Mouse (Mus musculus) lung, adult 2 months (tissue): ENCODE measurements around the gene Gm37419. TPM values are rescaled to one million over a fixed set of nuclear protein-coding genes. Genes with fewer than 3 reads are reported as not detected.

Experiments used
- DNase-seq: peaks from one replicate; pipeline ENCODE4 v3.0.0; 2022
- H3K4me1 ChIP-seq: fragments of 200-500 bp; 2 replicates; pipeline ENCODE4 v1.6.1; 2011; ENCODE audit warnings: low read length; ENCODE audit not compliant: control insufficient read depth, insufficient read depth
- H3K4me3 ChIP-seq: fragments of 200-500 bp; replicated peaks from 2 replicates; pipeline ENCODE3; 2011; ENCODE audit warnings: low read depth, mild to moderate bottlenecking, control low read depth, low read length; ENCODE audit errors: extremely low read depth
- CTCF ChIP-seq: fragments of 200-500 bp; IDR thresholded peaks from 2 replicates; pipeline ENCODE4 v1.5.1; 2011; ENCODE audit warnings: mild to moderate bottlenecking, low read length, control low read depth; ENCODE audit not compliant: insufficient read depth
- POLR2A ChIP-seq: fragments of 200-500 bp; IDR thresholded peaks from 2 replicates; pipeline ENCODE4 v1.6.1; 2011; ENCODE audit warnings: low read depth, mild to moderate bottlenecking, control low read depth, low read length, borderline replicate concordance; ENCODE audit errors: extremely low read depth
- WGBS: fragments of 180-500 bp; shearing (Covaris S2); methylation state at CpG from one replicate; pipeline ENCODE4 v1.1.7; 2018; 5-methylcytosine and 5-hydroxymethylcytosine counted together
- polyA plus RNA-seq: library from polyadenylated mRNA; depleted of rRNA; stranded (reverse); fragments of >200 nt; gene quantifications from 2 replicates; pipeline ENCODE4 v1.2.3, GENCODE M21; 2012; rRNA removed

Gm37419 gene
- polyA plus RNA-seq, 1 experiment, result not detected

GRCm38 (mm10) chr16:24035767-24036166, 47.5 kb downstream of the Gm37419 start:
- DNase-seq, result no peak
- Histone ChIP-seq H3K4me3 (no peak overlapping the region), H3K4me1 (no peaks in the 10 kb centered on the region; the same call in 1 of the 2 replicates)
- no peak for TF ChIP-seq CTCF
- no peak for TF ChIP-seq POLR2A

- DNase-seq, result no peak
- Histone ChIP-seq H3K4me1 (no peaks in the 10 kb centered on the region; the same call in 1 of the 2 replicates), H3K4me3 (no peak overlapping the region)
- WGBS, result 76% methylated on average over 3 of the region's 3 CpGs
- TF ChIP-seq CTCF (no peak), POLR2A (no peak)
Measured at GRCm38 (mm10) chr16:24036398-24036797, 48.1 kb downstream of the Gm37419 start.

Other genes starting within 250 kb of the Gm37419 start
- 0.18 TPM in 1 of 2 replicates, not detected in the other for gene Sst, start 97.5 kb upstream of the Gm37419 start, polyA plus RNA-seq
- not detected in 2 replicates for gene Rtp2, start 56.1 kb upstream of the Gm37419 start, polyA plus RNA-seq
- 26.0 and 28.2 TPM in 2 replicates for gene Bcl6, start 370 bp downstream of the Gm37419 start, polyA plus RNA-seq